8 mouse cellular contexts compared by ENCODE assay signal in genomic region chr15:59822995-59823681, GRCm38 (mm10).
A peak's percentile ranks its signal among the peaks of the same experiment; 100 is the strongest.
DNase-seq lines count a peak whose midpoint lies in the region; ATAC-seq lines count a peak whose summit lies in the region.

No protein-coding gene starts in this region.

- peak overlapping the region; percentile 53; the same call in 1 of the 2 replicates for H3K27ac ChIP-seq in midbrain, embryonic 10.5 days (replicated peaks)
- no peak overlapping the region for H3K27ac ChIP-seq in midbrain, embryonic 15.5 days
- peak overlapping the region; percentile 44; the same call in 1 of the 2 replicates for H3K27ac ChIP-seq in embryonic facial prominence, embryonic 13.5 days
- peak overlapping the region; percentile 55; the same call in 1 of the 2 replicates for H3K27ac ChIP-seq in limb, embryonic 13.5 days
- no peak overlapping the region for H3K27ac ChIP-seq in hindbrain, embryonic 12.5 days

- H3K4me3 ChIP-seq in midbrain, embryonic 10.5 days = no peak overlapping the region
- H3K4me3 ChIP-seq in midbrain, embryonic 15.5 days = no peak overlapping the region
- no peak overlapping the region for H3K4me3 ChIP-seq in embryonic facial prominence, embryonic 13.5 days
- no peak overlapping the region for H3K4me3 ChIP-seq in limb, embryonic 13.5 days
- no peak overlapping the region for H3K4me3 ChIP-seq in hindbrain, embryonic 12.5 days

- H3K4me1 ChIP-seq in midbrain, embryonic 10.5 days = peaks cover 23% of the 10 kb centered on the region
- H3K4me1 ChIP-seq in midbrain, embryonic 15.5 days = peaks cover 7% of the 10 kb centered on the region; the same call in 1 of the 2 replicates
- peaks cover 13% of the 10 kb centered on the region for H3K4me1 ChIP-seq in embryonic facial prominence, embryonic 13.5 days
- peaks cover 34% of the 10 kb centered on the region for H3K4me1 ChIP-seq in limb, embryonic 13.5 days
- H3K4me1 ChIP-seq in hindbrain, embryonic 12.5 days = peaks cover 8% of the 10 kb centered on the region

- H3K36me3 ChIP-seq in midbrain, embryonic 10.5 days = no peaks in the 10 kb centered on the region
- no peaks in the 10 kb centered on the region for H3K36me3 ChIP-seq in midbrain, embryonic 15.5 days (replicated peaks)
- H3K36me3 ChIP-seq in embryonic facial prominence, embryonic 13.5 days = no peaks in the 10 kb centered on the region
- no peaks in the 10 kb centered on the region for H3K36me3 ChIP-seq in limb, embryonic 13.5 days
- H3K36me3 ChIP-seq in hindbrain, embryonic 12.5 days = no peaks in the 10 kb centered on the region

- no peak for ATAC-seq in midbrain, embryonic 15.5 days (replicated peaks)
- no peak for ATAC-seq in embryonic facial prominence, embryonic 13.5 days (ENCODE audit: insufficient number of reproducible peaks, insufficient read depth, low FRiP score, low TSS enrichment, low read depth)
- ATAC-seq in limb, embryonic 13.5 days (ENCODE audit: low FRiP score, low read depth) = no peak
- ATAC-seq in hindbrain, embryonic 12.5 days (ENCODE audit: low FRiP score) = no peak

- H3K9ac ChIP-seq in midbrain, embryonic 15.5 days = no peak overlapping the region
- H3K9ac ChIP-seq in embryonic facial prominence, embryonic 13.5 days = no peak overlapping the region
- 0 out of 2 replicates have a peak overlapping the region, but pooled peaks have one; percentile 26 for H3K9ac ChIP-seq in limb, embryonic 13.5 days
- no peak overlapping the region for H3K9ac ChIP-seq in hindbrain, embryonic 12.5 days

- no peaks in the 10 kb centered on the region for H3K9me3 ChIP-seq in midbrain, embryonic 10.5 days (replicated peaks)
- no peaks in the 10 kb centered on the region for H3K9me3 ChIP-seq in midbrain, embryonic 15.5 days
- H3K9me3 ChIP-seq in embryonic facial prominence, embryonic 13.5 days = no peaks in the 10 kb centered on the region
- no peaks in the 10 kb centered on the region for H3K9me3 ChIP-seq in limb, embryonic 13.5 days
- no peaks in the 10 kb centered on the region for H3K9me3 ChIP-seq in hindbrain, embryonic 12.5 days (replicated peaks)

- WGBS in midbrain, embryonic 10.5 days = 76% methylated on average over 3 of the region's 3 CpGs
- 66% methylated on average over 3 of the region's 3 CpGs for WGBS in midbrain, embryonic 15.5 days
- 66% methylated on average over 3 of the region's 3 CpGs for WGBS in embryonic facial prominence, embryonic 13.5 days
- WGBS in limb, embryonic 13.5 days = 61% methylated on average over 3 of the region's 3 CpGs
- 65% methylated on average over 3 of the region's 3 CpGs for WGBS in hindbrain, embryonic 12.5 days

- no peak overlapping the region for H3K4me2 ChIP-seq in midbrain, embryonic 15.5 days
- H3K4me2 ChIP-seq in embryonic facial prominence, embryonic 13.5 days = no peak overlapping the region
- H3K4me2 ChIP-seq in limb, embryonic 13.5 days (replicated peaks) = no peak overlapping the region
- no peak overlapping the region for H3K4me2 ChIP-seq in hindbrain, embryonic 12.5 days (replicated peaks)

- no peaks in the 10 kb centered on the region for H3K27me3 ChIP-seq in midbrain, embryonic 10.5 days (ENCODE audit: low read depth, poor library complexity, severe bottlenecking)
- H3K27me3 ChIP-seq in midbrain, embryonic 15.5 days (replicated peaks) = no peaks in the 10 kb centered on the region
- H3K27me3 ChIP-seq in embryonic facial prominence, embryonic 13.5 days = no peaks in the 10 kb centered on the region
- H3K27me3 ChIP-seq in limb, embryonic 13.5 days = no peaks in the 10 kb centered on the region
- no peaks in the 10 kb centered on the region for H3K27me3 ChIP-seq in hindbrain, embryonic 12.5 days

- no peak for DNase-seq in midbrain, embryonic 10.5 days (ENCODE audit: low spot score)
- peak; percentile 42 for DNase-seq in urinary bladder, postnatal 14 days (ENCODE audit: low spot score)
- no peak for DNase-seq in ovary, postnatal 14 days (ENCODE audit: low spot score)
- DNase-seq in cerebellum, adult 8-10 months = no peak

Comparison
In these comparisons a context has a peak if more than half of its experiments do, and no peak if none do; other contexts are left out.
1. H3K27ac ChIP-seq: peak in midbrain, embryonic 10.5 days (single experiment), embryonic facial prominence, embryonic 13.5 days (single experiment) and limb, embryonic 13.5 days (single experiment); none in midbrain, embryonic 15.5 days (single experiment) and hindbrain, embryonic 12.5 days (single experiment).